Mouse (Mus musculus) kidney, postnatal 36 days (tissue): ENCODE measurements around the gene Fam229a.
A peak's percentile ranks its signal among the peaks of the same experiment; 100 is the strongest.

Experiments
- DNase-seq, 2 experiments: peaks; one replicate each; pipeline ENCODE4 v3.0.0; 2021 to 2022; ENCODE audit warnings: mixed read lengths in 2 of 2

Fam229a gene

DNA sequence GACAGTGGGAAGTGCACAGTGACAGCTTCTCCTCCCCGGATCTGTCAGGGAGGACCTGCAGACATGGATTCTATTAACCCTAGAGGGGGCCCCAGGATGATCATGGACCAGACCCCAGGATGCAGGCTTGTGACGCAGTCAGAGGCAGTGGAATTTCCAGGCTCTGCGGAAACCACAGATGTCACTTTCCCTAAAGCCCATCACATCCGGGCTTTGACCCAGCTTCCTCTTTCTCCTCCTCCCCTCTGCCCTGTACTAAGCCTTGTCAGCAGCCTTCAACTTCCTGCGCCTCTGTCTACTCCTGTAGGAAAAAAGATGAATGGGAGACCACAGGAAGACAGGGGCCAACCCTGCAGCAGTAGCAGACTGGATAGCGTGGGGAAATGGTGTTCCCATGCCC, 5.6 kb downstream of the Fam229a start:
- peak; percentile 63 to 74 for DNase-seq

GRCm38 (mm10) chr4:129498941-129499340, 8.0 kb downstream of the Fam229a start:
- DNase-seq = peak; percentile 21 to 32

- no peak for DNase-seq
Measured at GRCm38 (mm10) chr4:129500017-129500416, 9.0 kb downstream of the Fam229a start.

DNA sequence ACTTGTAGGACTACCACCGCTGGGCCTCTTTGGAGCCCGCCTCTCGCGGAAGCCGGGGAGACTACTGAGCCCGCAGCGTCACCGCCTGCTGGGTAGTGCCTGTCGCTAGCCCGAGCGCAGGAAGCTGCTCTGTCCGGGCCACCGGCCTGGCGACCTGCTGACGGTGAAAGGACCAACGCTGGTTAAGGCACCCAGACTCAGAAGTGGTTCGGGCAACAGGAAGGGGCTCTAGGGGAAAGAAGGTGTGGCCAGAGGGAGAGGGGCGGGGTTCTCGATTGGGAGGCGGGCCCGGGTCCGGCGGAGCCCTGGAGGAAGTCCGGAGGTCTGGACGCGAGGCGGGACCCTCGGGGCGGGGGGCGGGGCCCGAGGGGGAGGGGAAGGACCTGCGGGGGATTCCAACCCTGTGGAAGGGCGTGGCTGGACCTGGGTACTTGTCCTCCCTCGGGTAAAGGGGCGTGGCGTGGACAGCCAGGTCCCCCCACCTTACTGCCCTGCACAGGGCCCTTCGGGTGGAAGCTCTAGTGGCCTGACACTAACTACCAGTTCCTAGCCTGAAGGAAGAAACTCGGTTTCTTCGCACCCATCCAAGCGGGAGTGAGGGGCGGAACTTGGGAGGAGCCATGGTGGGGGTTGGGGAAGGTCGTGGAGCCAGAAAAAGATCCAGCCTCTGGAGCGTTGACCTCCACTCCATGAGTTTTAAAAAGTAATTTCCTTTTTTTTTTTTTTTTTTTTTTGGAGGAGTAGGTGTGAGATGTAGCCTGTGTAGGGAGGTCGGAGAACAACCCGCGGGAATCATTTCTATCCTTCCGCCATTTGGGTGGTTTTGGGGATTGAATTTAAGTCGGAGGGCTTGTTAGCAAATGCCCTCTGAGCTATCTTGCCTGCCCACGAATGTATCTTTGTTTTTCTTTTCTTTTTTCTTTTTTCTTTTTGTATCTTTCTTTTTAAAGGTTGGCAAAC, 9.9 kb downstream of the Fam229a start:
- DNase-seq = peak; percentile 91 to 94

DNA sequence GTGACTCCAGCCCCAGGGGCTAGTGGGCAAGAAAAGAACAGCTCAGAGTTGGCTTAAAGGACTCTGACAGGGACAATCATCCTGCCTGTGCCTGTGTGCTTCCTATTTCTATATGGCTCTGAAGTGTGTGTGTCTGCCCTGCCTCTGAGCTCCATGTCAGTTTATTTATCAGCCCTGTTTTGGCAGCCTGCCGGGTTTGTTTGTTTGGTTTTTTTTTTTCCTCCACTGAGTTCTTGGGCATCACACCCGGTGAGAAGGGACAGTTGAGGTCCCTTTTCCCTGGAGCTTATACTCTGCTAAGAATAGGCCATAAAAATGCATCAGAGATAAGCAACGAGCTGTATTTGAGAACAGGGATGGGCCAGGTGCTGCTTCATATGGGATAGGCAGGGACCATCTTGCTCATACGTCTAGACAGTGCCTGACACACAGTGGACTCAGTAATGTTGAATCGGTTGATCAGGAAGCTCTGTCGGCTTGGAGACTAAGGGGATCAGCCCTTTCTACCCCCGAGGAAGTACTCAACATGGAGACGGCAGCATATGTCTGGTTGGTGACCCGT, 11.4 kb downstream of the Fam229a start:
- no peak for DNase-seq

- DNase-seq = peak; percentile 32 to 53
Measured at GRCm38 (mm10) chr4:129502901-129503444, 12.0 kb downstream of the Fam229a start.

GRCm38 (mm10) chr4:129505511-129505910, 14.5 kb downstream of the Fam229a start:
- DNase-seq = no peak

GRCm38 (mm10) chr4:129507434-129508236, 16.6 kb downstream of the Fam229a start:
- no peak for DNase-seq

GRCm38 (mm10) chr4:129508237-129508515, 17.2 kb downstream of the Fam229a start:
- DNase-seq = no peak

- DNase-seq = peak; percentile 46 to 49
Measured at GRCm38 (mm10) chr4:129508834-129509600, 18.0 kb downstream of the Fam229a start.

- no peak for DNase-seq
Measured at GRCm38 (mm10) chr4:129509650-129510049, 18.7 kb downstream of the Fam229a start.

- no peak for DNase-seq
Measured at GRCm38 (mm10) chr4:129510723-129511412, 19.9 kb downstream of the Fam229a start.

DNA sequence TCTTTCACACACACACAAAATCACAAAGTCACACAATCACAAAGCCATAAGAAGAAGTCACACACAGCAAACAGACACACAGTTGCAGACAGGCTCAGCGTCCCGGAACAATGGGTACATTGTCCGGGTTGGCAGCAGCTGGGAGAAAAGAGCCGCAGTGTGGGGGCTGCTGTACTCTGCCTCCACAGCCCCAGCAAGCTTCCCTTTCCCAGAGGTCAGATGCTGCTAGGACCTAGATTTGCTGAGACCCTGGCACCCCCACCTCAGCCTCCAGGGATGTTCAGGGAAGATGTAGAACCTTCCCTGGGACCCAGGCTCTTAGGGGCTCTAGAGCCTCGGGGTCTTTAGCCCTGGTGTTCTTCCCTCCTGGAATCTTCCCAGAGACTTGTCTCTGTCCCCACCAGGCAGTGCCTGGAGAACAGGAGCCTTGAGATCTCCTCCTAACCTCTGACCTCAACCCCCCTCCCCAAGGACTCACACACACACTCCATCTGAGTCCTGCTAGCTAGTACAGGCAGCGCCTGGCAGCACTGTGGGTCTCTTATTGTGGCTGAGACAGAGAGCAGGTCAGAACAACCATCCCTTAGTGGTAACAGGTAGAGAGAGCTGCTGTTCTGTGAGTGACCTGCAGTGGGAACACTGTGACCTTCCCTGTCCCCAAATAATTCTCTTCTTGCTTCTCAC, 20.6 kb downstream of the Fam229a start:
- DNase-seq = no peak

DNA sequence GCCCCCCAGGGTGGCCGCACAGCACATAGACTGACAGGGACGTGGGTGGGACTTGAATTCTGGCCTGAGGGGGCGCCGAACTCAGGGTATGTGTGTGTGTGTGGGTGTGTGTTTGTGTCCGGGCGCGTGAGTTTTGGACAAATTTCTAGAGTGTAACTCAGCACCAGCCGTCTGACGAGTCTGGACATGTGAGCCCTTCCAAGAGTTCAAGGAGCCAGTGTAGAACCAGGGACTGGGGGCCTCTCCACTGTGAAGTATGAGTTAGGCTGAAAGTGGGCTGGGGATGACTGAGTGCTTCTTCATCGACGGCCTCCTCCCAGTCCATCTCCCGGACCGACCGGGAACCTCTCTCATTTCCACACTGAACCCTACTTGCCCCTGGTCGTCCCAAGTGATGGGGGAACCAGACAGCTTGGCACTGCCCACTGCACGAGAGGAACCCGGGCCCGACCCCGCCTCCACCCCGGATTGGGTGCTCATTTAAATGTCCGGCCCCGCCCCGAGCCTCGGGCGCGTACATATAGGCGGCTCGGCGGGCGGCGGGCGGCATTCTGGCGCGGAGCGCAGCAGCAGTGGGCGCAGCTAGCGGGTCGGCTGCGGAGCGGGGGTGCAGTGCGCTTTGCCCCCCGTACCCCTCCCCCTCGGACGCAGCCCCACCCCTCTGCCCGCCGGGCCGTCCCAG, 22.2 kb downstream of the Fam229a start, which contains the start of gene Marcksl1:
Gene Marcksl1 (plus strand): TSS at position 496 of the 682 bp plus-strand sequence.
- DNase-seq = peak; percentile 90 to 94

DNA sequence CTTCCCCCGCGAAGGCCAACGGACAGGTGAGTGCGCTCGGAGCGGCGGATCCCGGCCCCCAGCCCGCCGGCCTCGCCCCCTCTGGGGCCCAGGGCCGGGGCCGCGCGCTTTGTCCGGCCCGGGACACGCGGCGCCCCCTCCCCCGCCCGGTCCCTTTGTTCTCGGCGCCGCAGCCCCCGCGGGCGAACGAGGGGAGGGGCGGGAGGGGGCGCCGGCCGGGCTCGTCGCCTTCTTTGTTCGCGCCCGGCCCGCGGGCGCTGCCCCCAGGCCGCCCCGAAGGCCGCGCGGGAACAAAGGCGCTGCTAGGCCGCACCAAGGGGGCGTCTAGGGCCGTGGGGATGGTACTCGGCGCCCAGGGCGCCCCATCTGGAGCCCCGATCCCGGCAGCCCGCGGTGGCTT, 22.9 kb downstream of the Fam229a start:
- DNase-seq = no peak

DNA sequence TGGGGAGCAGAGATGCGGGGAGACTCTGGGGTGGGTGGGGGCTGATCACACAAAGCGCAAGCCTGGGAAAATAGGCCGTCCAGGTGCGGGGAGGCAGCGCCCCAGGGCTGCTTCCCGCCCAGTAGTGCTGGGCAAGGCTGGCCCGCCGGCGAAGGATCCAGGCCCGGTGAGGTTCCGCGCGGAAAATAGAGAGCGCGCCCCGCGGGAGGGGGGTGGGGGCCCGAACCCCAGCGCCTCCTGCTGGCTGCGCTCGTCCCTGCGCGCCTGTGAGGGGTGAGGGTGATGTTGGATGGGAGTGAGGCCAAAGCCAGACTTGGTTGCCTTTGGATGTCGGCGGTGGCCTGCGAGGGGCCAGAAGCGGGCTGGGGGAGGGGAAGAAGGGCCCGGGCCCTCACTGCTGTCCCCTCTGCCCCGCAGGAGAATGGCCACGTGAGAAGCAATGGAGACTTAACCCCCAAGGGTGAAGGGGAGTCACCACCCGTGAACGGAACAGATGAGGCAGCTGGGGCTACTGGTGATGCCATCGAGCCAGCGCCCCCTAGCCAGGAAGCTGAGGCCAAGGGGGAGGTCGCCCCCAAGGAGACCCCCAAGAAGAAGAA, 23.4 kb downstream of the Fam229a start:
- peak; percentile 41 to 78 for DNase-seq

GRCm38 (mm10) chr4:129516925-129517324, 25.9 kb downstream of the Fam229a start:
- DNase-seq = peak; percentile 64 to 67

DNA sequence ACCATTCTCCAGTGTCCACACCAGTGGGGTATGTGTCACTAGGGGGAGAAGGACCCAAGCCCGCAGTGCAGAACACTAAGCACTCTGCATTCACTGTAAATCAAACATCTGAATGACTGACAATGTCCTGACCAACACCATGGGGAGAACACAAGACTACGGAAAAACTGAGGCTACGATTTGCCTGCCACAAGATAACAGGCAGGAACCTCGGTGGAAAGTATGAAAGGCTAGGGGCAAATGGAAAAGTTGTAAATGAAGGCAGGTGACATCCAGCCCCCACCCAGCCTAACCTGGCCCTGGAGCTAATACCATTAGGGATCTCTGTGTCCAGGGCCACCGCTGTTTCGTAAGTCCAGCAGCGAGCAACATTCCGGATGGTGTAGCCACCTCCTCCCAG, 27.5 kb downstream of the Fam229a start:
- no peak for DNase-seq

- DNase-seq = no peak
Measured at GRCm38 (mm10) chr4:129525338-129525737, 34.3 kb downstream of the Fam229a start.

DNA sequence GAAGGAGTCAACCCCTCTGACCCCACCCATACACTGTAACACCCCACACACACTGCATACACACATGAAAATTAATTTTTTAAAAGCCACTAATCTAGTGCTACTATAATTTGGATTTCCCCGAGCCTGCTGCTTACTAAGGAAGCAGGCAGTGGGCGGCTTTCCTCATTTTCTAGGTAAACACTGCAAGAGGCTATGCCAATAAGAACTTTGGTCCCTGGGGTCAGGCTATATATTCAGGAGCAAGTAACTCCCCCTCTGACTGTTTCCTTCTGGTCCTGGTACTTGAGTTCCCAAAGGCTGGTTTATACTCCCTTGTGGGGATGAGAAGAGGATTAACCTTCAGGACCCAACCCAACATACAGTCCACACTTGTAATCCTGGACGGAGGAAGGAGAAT, 34.9 kb downstream of the Fam229a start:
- DNase-seq = no peak
